Mouse (Mus musculus): ENCODE measurements around the gene Zbtb38.

DNA sequence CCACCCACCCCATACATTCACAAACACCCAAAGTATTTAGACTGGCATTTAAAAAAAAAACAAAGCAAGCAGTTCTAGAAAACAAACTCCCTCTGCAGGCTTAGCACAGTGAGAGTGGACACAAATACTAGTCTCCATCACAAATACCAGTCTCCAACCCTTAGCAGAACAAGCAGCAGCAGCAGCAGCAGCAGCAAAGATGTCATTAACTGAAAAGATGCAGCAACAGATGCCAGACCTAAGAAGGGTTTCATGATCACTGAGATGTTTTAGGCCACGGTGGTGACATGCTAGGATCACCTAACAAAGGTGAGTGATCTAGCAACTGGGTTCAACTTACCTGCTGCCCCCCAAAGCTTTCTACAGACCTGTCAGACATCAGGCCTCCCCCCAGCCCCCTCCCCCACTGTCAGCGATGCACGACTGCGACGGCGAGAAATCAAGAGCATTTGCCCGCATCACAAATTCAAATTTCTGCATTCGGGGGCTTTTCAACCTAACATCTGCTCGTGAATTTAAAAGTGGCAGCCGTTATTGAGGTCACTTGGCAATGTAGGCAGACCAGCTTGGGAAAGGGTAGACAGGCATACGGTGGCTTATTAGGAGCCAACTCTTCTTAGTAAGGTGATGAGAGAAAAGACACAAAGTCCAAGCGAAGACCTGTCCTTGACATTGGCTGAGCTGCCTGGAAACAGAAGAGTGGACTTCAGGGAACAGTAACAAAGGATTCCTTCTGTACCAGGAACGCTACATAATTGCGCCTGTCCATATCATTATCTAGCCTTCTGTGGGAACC is 26.1 kb downstream of the Zbtb38 start:
- no peak for TF ChIP-seq MYOD1 (IDR thresholded peaks at IDR 0.05; ENCODE audit: control insufficient read depth, insufficient read length, low read depth)
- no peak for TF ChIP-seq CTCF (IDR thresholded peaks at IDR 0.05; ENCODE audit: control insufficient read depth, insufficient read depth, insufficient read length)
